Mouse (Mus musculus) embryo, embryonic 11.5 days (tissue): ENCODE measurements at regions not wholly inside any gene's neighbourhood (a gene's known extent, or its start where the extent isn't known, plus 50 kb on each side); places are given as distances from the start of the nearest gene placed in this dataset.

ENCODE experiments used
- DNase-seq: peaks from one replicate; pipeline ENCODE4 v3.0.0-alpha.2; 2012; ENCODE audit warnings: low read depth, low spot score

DNA sequence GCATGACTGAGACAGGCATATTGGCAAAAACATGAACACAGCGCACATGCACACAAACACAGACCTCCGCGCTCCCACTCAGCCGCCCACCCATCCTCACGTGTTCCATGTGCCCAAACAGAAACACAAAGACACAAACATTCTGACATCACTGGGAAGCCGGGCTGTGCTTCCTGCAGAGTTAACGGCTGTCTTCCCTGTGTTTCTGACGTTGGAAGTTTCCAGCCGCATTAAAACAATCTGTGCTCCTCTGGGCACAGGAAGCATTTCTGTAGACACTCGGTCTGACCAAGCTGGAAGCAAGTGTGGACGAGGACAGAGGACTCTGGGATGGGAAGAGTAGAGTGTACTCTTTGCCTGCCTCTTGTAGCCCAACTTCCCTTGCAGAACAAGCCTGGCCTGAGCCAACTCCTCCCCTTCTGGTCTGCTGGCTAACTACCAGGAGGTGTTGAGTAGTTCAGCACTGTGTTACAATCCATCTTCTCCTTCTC lies 296.2 kb upstream of the Zfp703 start:
- DNase-seq = no peak

GRCm38 (mm10) chr8:26687146-26687545 lies 290.0 kb upstream of the Zfp703 start:
- no peak for DNase-seq

GRCm38 (mm10) chr8:26688035-26688434 lies 289.1 kb upstream of the Zfp703 start:
- no peak for DNase-seq

DNA sequence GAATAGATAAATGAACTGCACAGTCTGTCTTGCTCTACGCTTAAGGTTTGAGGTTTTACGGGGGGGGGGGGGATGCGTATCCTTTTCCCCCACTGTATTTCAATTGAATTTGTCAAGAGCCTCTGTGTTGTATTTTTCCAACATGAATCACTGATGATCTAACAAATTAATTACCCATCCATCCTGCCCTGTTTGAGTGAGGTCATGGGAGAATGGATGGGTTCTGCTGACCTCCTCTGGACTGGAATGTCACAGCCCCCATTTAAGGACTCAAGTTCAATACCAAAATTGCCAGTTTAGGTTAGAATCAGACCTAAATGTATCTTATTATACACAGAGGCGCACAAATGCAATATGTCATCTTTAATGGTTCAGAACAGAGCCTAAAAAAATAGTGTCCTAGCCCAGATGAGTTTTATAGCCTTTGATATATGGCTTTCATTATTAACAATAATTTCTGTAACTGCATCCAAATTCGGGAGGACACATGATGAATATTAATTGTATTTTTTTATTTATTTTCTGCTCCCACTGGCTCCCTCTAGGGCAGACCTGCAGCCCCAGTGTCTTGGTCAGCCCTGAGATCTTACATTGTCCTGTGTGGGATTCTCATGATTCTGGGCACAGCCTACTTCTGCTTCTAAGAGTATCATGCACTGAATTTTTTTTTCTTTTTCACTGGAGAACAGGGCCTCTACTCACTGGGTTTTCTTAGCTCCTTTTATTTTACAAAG lies 288.2 kb upstream of the Zfp703 start:
- no peak for DNase-seq

GRCm38 (mm10) chr8:26689479-26690177 lies 287.5 kb upstream of the Zfp703 start:
- no peak for DNase-seq

- no peak for DNase-seq
Measured at GRCm38 (mm10) chr8:26690178-26690735, 286.9 kb upstream of the Zfp703 start.

GRCm38 (mm10) chr8:26697579-26698084 lies 279.5 kb upstream of the Zfp703 start:
- no peak for DNase-seq

DNA sequence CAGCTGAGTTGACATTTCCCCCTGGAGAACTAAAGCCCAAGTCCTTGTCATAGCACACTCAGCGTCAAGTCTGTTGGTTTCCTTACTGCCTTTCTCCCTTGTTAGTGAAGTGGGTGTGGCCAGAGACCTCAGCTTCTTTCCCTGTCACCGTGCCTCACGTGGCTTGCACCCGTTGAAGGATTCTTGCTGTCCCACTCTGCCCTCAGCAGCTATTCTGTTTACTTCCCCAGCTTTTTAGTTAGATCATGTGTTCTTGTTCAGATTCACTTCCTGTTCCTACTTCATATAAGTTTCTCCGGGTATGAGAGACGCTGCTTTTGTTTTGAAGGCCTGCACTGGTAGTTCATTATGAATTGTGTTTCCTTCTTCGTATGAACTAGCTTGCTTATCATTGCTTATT lies 278.5 kb upstream of the Zfp703 start:
- no peak for DNase-seq

DNA sequence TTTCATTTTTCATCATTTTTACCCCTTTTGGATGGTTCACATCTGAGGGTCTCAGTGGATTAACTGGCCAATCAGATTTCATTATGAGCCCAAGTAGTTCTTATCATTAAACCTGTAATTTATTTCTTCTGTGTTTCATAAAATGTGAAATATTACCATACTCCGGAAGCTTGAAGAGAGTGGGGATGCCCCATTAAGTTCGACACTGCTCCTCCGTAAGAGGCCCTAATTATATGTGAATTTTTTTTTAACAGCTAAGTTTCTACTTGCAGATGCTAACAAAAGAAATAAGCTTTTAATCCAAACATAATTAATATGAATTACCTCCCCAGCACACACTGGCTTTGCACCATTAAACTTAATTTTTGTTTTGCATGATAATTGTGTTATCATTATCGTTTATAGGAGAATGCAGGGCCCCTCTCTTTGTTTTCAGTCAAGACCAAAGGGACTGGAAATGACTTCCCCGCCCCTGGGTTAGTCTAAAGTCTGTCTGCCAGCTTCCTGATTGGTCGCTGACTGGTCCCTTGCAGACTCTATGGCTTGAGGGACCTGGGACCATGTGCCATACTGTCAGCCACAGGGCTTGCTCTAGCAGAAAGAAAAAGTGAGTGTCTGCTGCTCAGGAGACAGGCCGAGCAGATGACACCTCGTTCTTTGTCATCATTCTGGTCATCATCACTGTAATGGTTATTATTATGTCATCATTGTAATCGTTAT lies 270.9 kb upstream of the Zfp703 start:
- no peak for DNase-seq

GRCm38 (mm10) chr8:26706768-26707156 lies 270.4 kb upstream of the Zfp703 start:
- no peak for DNase-seq

DNA sequence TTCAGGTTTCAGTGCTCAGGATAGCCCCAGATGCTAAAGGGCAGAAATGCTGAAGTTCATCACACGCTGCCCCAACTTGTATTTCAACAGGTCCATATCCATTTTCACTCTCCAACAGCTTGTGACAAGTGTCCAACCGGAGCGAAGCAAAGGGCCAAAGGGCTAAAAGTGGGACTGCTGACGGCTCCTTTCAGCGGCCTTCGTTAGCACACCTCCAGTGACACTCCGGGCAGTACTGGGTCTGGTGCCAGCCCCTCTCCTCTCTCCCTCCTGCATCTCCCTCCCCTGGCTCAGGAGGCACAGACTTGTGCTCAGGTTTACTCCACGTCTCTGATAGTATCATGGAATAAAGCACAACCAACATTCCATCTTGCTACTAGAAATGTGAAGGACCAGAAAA lies 263.3 kb upstream of the Zfp703 start:
- no peak for DNase-seq

DNA sequence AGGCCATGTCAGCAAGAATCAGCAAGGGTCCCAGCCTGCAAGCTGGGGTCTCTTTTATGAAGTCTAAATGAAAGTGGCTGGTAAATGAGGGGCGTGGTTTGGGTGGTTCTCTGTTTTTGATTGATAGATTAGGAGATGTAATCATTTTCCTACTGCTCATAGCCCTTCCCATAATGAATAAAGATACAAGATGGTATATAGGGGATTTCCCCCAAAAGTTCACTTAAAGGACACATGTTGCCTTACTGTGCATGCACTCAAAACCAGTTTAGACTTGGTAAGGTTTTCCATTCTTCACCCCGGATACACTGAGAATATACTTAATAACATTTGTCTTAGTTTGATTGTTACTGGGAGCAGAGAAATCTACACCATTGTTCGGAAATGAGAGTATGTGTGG lies 262.4 kb upstream of the Zfp703 start:
- no peak for DNase-seq

DNA sequence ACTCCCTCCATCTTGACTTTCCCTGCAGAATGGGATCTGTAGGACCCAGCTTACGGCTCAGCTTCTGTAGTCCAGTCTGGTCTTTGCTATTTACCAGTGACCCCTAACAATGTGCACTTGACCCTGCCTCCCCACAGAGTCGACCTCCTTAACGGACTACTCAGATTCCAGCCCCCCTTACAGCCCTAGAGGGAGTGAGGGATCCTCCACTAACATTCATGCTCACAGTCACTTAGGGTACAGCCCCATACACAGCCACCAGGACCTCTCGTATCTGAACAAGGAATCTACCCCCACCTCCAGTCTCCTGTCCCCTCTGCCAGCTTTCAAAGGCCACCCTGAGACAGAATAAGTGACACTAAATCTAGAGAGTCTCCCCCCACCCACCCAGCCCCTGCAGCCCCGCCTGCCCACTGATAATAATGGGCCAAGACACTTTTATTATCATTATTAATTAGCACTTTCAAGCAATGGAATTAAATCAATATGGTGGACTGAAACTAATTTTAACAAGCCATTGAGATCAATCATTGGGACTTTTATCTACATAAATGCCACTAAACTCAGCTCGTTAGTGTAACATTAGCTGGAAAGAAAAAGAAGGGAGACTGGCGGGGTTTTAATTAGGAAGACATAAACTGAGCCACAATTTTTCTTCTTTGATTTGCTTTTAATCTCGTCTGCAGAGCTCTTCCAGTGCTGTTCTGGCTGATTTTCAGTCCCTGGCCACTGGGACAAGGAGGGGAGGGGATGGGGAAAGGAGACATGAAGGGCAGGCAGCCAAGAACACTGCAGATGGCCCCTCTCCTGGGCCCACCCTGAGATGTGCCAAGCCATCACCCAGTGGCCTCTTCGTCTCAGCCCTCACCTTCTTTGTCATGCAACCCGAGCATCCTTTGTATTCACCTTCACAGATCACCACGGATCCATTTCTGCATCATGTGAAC lies 258.4 kb upstream of the Zfp703 start:
- DNase-seq = no peak

DNA sequence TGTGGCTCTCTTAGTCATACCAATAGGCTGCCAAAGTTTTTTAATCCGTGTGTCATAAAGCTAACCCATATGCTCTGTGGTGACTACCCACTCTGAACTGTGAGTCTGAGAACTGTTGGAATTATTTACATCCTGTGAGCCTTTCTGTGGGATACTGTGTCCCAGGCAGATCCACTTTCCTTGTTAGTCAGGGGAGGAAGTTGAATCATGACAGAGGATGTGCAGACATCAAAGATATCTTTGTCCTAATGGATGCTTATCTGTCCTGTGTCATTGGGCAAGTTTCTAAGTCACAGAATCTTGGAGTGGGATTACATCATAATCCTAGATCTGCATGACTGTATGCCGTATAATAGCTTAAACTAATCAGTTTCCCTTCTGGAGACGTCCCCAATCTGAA lies 254.4 kb upstream of the Zfp703 start:
- DNase-seq = no peak

DNA sequence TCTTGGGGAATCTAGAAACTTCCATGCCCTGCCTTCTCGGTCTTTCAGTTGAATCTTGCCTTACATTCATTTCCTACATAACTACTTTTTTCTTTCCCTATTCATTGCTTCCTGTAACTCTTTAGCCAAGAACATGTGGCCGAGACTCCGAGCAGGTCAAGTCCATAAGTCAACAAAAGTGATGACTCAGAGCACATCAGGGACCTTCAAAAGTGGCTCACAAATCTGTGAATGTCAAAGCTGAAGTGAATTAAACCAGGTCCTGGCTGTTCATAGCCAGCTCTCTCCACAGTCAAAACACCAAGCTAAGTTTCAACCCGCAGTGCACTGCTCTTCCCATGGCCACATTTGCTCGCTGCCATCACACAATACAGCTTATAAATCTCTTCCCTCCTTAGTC lies 252.5 kb upstream of the Zfp703 start:
- no peak for DNase-seq

GRCm38 (mm10) chr8:26725521-26725920 lies 251.6 kb upstream of the Zfp703 start:
- no peak for DNase-seq

DNA sequence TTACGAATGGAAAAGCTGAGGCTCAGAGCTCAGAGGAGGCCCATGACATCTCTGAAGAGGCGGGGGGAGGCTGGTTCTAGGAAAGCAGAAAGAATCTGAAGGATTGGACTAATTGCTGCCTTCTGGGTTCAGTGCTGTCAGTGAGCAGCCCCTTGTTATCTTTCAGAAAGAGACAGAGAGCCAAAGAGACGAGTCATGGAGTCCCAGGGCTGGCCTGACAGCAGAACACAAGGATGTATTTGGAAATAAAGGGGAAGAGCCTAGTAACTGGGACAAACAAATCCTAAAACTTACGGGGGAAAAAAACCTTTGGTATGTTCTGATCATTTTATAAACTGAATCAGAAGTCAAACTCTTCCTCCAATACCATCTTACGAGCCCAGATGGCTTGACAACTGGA lies 247.8 kb upstream of the Zfp703 start:
- no peak for DNase-seq

DNA sequence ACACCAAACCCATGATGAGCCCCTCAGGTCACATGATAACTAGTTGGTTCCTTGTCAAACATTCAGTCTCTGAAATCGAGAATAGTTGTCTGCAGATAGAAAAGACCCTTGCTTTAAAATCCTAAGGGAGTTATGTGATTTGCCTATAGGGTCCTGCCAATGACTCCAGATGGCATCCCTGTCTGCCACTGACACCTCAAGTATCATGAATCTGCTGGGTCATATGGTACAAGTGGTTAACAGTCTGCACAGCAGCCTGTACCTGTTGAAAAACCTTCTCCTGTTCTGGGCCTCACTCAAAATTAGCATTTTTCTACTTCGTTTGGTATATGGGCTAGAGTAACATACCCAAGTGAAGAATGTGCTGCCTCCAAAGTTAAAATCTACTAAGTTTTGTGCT lies 246.0 kb upstream of the Zfp703 start:
- DNase-seq = no peak

DNA sequence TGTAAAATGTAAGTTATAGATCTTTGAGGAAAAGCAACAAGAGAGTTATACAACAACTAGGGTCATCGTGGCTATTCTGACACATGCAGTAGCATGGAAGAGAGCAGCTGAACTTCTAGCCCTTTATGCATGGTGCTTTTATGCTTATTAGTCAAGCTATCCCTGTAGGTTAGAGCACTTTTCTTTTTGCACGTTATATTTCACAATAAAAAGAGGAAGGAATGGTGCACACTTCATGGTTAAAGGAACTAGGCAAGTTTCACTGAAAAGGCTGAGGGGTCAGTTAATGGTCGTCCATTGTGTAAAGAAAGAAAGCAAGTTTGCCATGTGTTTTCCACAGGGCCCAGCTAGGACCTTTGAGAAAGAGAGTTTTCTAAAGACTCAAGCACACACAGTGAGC lies 232.7 kb upstream of the Zfp703 start:
- DNase-seq = no peak

DNA sequence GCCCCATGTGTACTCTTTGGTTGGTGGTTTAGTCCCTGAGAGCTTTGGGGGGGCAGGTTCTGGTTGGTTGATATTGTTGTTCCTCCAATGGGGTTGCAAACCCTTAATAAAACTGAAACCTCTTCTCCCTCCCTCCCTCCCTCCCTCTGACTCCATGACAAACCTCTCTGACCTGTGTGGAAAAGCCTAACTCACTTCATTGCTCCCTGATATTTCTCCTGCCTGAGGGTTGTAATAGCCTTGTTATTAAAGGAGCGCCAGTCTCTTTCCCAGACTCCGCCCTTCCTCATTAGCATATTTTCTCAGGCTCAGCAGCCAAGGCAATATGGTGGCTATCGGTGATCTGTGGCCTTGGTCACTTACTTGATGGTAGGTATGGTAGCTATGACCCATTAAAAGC lies 230.3 kb upstream of the Zfp703 start:
- DNase-seq = no peak
